Mouse (Mus musculus): ENCODE measurements around the gene Naa20. TPM values are rescaled to one million over a fixed set of nuclear protein-coding genes. Genes with fewer than 3 reads are reported as not detected.

The Naa20 gene
- total and polyA plus RNA-seq, 2 experiments from 2014 or later, result 104 to 166 TPM

DNA sequence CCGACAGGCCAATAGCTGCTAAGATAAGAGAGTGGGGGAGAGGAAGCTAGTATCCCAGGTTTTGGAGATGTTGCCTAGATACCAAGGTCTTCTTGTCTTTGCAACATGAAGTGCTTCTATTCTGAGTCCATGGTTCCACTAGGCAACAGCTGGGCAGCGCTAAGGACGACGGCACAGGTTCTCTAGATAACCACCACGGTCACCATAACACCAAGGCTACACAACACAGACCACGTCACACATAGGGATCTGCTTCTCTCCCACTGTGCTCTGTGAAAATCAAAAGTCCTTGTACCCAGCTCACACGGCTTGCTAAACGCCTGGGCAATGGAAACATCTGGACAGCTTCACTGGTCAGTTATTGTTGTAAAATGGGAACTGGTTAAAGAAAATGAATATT is 35.1 kb downstream of the Naa20 start:
- Histone ChIP-seq H3K4me3 (ENCODE audit: low read length) (no peak overlapping the region), H3K27ac (no peak overlapping the region), H3K4me2 (ENCODE audit: low read depth, low read length) (no peak overlapping the region), H3K4me1 (ENCODE audit: insufficient read depth, low read length) (peaks cover 9% of the 10 kb centered on the region; the same call in 1 of the 2 replicates), H3K9ac (replicated peaks; ENCODE audit: low read length) (no peak overlapping the region), H3K36me3 (ENCODE audit: insufficient read depth, low read length) (peaks cover 2% of the 10 kb centered on the region; the same call in 1 of the 2 replicates), H3K9me3 (ENCODE audit: low read length) (no peaks in the 10 kb centered on the region), H3K27me3 (ENCODE audit: insufficient read depth, low read length) (no peaks in the 10 kb centered on the region)
- WGBS, result 87% methylated on average over 8 of the region's 8 CpGs
- DNase-seq (ENCODE audit: low spot score) (no peak), ATAC-seq (no peak)
- TF ChIP-seq CTCF (IDR thresholded peaks at IDR 0.05; ENCODE audit: low read depth), result no peak

DNA sequence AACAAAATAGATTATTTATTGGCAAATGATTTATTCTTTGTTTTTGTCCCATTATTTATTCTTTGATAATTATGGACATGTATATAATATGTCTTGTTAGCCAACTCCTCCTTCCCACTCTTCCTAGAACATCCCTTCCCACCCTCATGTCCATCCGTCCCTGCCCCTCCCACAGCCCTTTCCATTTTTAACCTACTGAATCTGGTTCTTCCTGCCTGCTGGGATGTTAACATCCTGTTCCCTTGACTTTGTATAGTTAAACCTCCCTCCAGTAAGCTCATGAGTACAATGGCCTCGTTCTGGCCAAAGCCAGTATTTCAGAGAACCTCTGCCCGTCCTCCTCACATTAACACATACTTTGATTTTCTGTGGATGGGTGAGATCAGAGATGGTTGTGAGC is 39.5 kb downstream of the Naa20 start:
- DNase-seq (ENCODE audit: low spot score) (no peak), ATAC-seq (no peak)
- H3K9me3 ChIP-seq (ENCODE audit: low read length), result no peaks in the 10 kb centered on the region
- H3K36me3 ChIP-seq (ENCODE audit: insufficient read depth, low read length), result no peaks in the 10 kb centered on the region
- H3K4me1 ChIP-seq (ENCODE audit: insufficient read depth, low read length), result no peaks in the 10 kb centered on the region
- no peak overlapping the region for H3K9ac ChIP-seq (replicated peaks; ENCODE audit: low read length)
- TF ChIP-seq CTCF (IDR thresholded peaks at IDR 0.05; ENCODE audit: low read depth), result no peak
- no peak overlapping the region for H3K4me3 ChIP-seq (ENCODE audit: low read length)
- H3K4me2 ChIP-seq (ENCODE audit: low read depth, low read length), result no peak overlapping the region
- WGBS, result 73% methylated on average over 3 of the region's 3 CpGs
- H3K27me3 ChIP-seq (ENCODE audit: insufficient read depth, low read length), result no peaks in the 10 kb centered on the region
- no peak overlapping the region for H3K27ac ChIP-seq

GRCm38 (mm10) chr2:145944286-145944685 is 42.4 kb downstream of the Naa20 start:
- H3K4me1 ChIP-seq (ENCODE audit: insufficient read depth, low read length), result no peaks in the 10 kb centered on the region
- no peak for DNase-seq (ENCODE audit: low spot score)

DNA sequence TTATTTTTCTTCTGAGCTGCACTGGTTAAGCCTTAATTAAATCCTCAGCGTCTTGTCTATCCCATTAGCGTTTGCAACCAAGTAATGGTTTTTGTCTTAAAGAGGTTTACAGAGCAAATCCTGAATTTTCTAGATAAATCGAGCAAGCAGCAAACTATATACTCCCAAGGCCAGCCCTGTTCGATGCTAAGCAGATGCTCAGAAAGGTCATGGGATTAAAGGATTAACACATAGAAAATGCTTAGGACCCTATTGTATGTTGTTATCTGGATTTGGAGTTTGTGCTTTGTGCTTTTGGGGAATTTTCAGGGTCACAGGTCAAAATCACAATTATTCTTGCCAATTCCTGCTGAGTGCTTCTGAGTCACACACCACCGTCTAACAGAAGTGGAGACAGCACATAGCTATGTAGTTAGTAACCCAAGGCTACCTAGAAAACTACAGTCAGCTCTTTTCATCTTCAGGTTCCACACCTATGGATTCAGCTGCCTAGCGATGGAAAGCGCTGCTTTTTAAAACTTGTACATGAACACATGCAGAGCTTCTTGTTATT is 46.6 kb downstream of the Naa20 start:
- H3K27me3 ChIP-seq (ENCODE audit: insufficient read depth, low read length), result no peaks in the 10 kb centered on the region
- 67% methylated on average over 7 of the region's 7 CpGs for WGBS
- no peaks in the 10 kb centered on the region for H3K36me3 ChIP-seq (ENCODE audit: insufficient read depth, low read length)
- H3K4me3 ChIP-seq (ENCODE audit: low read length), result no peak overlapping the region
- no peak for TF ChIP-seq CTCF (IDR thresholded peaks at IDR 0.05; ENCODE audit: low read depth)
- H3K4me2 ChIP-seq (ENCODE audit: low read depth, low read length), result no peak overlapping the region
- H3K27ac ChIP-seq, result no peak overlapping the region
- no peak for DNase-seq (ENCODE audit: low spot score)
- no peaks in the 10 kb centered on the region for H3K4me1 ChIP-seq (ENCODE audit: insufficient read depth, low read length)
- no peaks in the 10 kb centered on the region for H3K9me3 ChIP-seq (ENCODE audit: low read length)
- no peak for ATAC-seq
- H3K9ac ChIP-seq (replicated peaks; ENCODE audit: low read length), result no peak overlapping the region

More at GRCm38 (mm10) chr2:145944286-145944685, 42.4 kb downstream of the Naa20 start:
- Histone ChIP-seq H3K9me3 (ENCODE audit: low read length) (no peaks in the 10 kb centered on the region), H3K4me3 (ENCODE audit: low read length) (no peak overlapping the region), H3K27me3 (ENCODE audit: insufficient read depth, low read length) (no peaks in the 10 kb centered on the region), H3K27ac (no peak overlapping the region), H3K9ac (replicated peaks; ENCODE audit: low read length) (no peak overlapping the region), H3K4me2 (ENCODE audit: low read depth, low read length) (no peak overlapping the region), H3K36me3 (ENCODE audit: insufficient read depth, low read length) (no peaks in the 10 kb centered on the region)
- 53% methylated on average over 3 of the region's 3 CpGs for WGBS
- no peak for ATAC-seq
- TF ChIP-seq CTCF (IDR thresholded peaks at IDR 0.05; ENCODE audit: low read depth), result no peak

DNA sequence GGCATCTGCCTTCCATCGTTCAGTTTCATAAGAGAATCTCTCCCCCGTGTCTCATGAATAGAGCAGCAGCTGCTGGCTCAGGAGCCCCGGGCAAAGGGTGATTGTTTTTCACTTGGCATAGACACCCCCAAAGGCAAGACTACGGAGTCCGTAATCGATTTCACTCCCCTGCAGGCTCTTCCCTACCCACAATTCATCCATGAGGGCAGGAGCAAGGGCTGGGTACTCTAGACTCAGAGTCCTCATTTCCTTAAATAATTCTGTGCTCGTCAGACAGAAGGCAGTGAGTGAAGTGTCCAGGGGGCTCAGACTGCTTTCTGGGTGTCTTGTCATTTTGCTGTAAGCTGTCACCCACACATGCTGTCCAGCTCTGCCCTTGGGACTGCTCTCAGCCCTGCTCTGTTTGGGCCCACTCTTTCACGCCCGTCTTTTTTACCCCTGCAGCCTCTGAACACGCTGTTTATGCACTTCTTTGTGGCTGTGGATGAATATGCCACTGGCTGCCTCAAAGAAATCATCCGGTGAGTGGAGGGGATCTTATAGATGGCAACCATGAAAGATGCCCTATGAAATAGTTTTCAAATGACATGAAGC is 47.7 kb downstream of the Naa20 start:
- Histone ChIP-seq H3K9me3 (ENCODE audit: low read length) (no peaks in the 10 kb centered on the region), H3K36me3 (ENCODE audit: insufficient read depth, low read length) (no peaks in the 10 kb centered on the region), H3K4me2 (ENCODE audit: low read depth, low read length) (no peak overlapping the region), H3K4me1 (ENCODE audit: insufficient read depth, low read length) (no peaks in the 10 kb centered on the region), H3K27me3 (ENCODE audit: insufficient read depth, low read length) (no peaks in the 10 kb centered on the region), H3K27ac (no peak overlapping the region), H3K9ac (replicated peaks; ENCODE audit: low read length) (no peak overlapping the region), H3K4me3 (ENCODE audit: low read length) (no peak overlapping the region)
- DNase-seq (ENCODE audit: low spot score) (peak; percentile 21), ATAC-seq (peak; percentile 55)
- 14% methylated on average over 11 of the region's 11 CpGs for WGBS
- TF ChIP-seq CTCF (IDR thresholded peaks at IDR 0.05; ENCODE audit: low read depth), result no peak

GRCm38 (mm10) chr2:145950239-145950638 is 48.3 kb downstream of the Naa20 start:
- H3K36me3 ChIP-seq (ENCODE audit: insufficient read depth, low read length), result no peaks in the 10 kb centered on the region
- DNase-seq (ENCODE audit: low spot score) (no peak), ATAC-seq (no peak)
- TF ChIP-seq CTCF (IDR thresholded peaks at IDR 0.05; ENCODE audit: low read depth), result no peak
- no peaks in the 10 kb centered on the region for H3K27me3 ChIP-seq (ENCODE audit: insufficient read depth, low read length)
- WGBS, result 18% methylated on average over 10 of the region's 10 CpGs
- H3K9ac ChIP-seq (replicated peaks; ENCODE audit: low read length), result no peak overlapping the region
- H3K4me2 ChIP-seq (ENCODE audit: low read depth, low read length), result no peak overlapping the region
- H3K4me3 ChIP-seq (ENCODE audit: low read length), result no peak overlapping the region
- H3K9me3 ChIP-seq (ENCODE audit: low read length), result no peaks in the 10 kb centered on the region
- H3K4me1 ChIP-seq (ENCODE audit: insufficient read depth, low read length), result no peaks in the 10 kb centered on the region
- no peak overlapping the region for H3K27ac ChIP-seq

DNA sequence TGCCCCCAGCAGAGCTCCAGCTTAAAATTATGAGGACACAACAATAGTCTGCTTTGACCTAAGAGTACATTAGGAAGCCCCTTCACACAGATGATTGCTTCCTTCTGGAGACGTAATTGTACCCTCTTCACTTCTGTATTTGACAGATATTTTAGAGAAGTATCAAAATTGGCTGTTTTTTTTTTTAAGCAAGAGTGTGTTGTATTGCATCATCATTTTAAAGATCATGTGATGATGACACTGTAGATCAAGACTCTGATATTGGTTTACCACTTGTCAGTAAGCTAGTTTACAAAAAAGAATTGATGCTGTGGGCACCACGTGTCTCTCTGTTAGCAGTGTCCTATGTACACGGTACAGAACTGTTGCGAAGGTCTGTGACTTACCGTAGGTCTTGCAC is 50.8 kb downstream of the Naa20 start:
- 82% methylated on average over 5 of the region's 5 CpGs for WGBS
- Histone ChIP-seq H3K36me3 (ENCODE audit: insufficient read depth, low read length) (no peaks in the 10 kb centered on the region), H3K27ac (no peak overlapping the region), H3K4me1 (ENCODE audit: insufficient read depth, low read length) (no peaks in the 10 kb centered on the region), H3K4me2 (ENCODE audit: low read depth, low read length) (no peak overlapping the region), H3K4me3 (ENCODE audit: low read length) (no peak overlapping the region), H3K9me3 (ENCODE audit: low read length) (no peaks in the 10 kb centered on the region), H3K27me3 (ENCODE audit: insufficient read depth, low read length) (no peaks in the 10 kb centered on the region), H3K9ac (replicated peaks; ENCODE audit: low read length) (no peak overlapping the region)
- no peak for ATAC-seq
- TF ChIP-seq CTCF (IDR thresholded peaks at IDR 0.05; ENCODE audit: low read depth), result no peak
- DNase-seq (ENCODE audit: low spot score), result no peak
